Mouse (Mus musculus) heart, adult 9 months (tissue): ENCODE data around the gene Ier3.

Source experiments
- DNase-seq, 2 experiments: peaks; one replicate each; pipeline ENCODE4 v3.0.0; 2022; ENCODE audit warnings: low spot score in 2 of 2

Ier3 gene

DNA sequence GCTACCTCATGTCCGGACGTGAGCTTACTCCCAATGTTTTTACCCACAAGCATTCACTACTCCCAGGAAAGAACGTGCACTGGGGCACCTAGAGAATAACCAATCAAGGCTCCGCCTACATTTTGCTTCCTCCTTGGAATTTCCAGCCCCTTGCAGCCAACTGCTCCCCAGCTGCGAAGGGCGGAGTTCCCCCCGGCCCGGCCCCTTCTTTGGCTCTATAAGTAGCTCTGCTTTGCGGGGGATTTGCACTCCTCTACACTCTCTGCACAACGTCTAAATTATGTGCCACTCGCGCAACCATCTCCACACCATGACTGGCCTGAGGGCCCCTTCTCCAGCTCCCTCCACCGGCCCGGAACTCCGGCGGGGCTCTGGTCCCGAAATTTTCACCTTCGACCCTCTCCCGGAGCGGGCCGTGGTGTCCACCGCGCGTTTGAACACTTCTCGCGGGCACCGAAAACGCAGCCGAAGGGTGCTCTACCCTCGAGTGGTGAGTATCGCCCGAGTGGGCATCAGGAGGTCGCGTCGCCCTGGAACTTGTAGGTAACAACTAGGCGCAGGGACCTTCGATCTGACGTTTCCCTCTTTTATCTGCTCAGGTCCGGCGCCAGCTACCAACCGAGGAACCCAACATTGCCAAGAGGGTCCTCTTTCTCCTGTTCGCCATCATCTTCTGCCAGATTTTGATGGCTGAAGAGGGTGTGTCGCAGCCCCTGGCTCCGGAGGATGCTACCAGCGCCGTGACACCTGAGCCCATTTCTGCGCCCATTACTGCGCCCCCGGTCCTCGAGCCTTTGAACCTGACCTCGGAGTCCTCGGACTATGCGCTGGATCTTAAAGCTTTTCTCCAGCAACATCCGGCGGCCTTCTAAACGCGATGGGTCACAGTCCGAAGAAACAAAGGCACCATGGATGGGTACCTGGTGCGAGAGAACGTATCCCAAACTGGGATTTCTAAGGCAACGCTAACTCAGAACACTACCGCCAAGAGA lies at the start of gene Ier3:
TSS of gene Ier3 (plus strand) at position 246 of the 992 bp plus-strand sequence.
- DNase-seq: peak; percentile 93 to 96

DNA sequence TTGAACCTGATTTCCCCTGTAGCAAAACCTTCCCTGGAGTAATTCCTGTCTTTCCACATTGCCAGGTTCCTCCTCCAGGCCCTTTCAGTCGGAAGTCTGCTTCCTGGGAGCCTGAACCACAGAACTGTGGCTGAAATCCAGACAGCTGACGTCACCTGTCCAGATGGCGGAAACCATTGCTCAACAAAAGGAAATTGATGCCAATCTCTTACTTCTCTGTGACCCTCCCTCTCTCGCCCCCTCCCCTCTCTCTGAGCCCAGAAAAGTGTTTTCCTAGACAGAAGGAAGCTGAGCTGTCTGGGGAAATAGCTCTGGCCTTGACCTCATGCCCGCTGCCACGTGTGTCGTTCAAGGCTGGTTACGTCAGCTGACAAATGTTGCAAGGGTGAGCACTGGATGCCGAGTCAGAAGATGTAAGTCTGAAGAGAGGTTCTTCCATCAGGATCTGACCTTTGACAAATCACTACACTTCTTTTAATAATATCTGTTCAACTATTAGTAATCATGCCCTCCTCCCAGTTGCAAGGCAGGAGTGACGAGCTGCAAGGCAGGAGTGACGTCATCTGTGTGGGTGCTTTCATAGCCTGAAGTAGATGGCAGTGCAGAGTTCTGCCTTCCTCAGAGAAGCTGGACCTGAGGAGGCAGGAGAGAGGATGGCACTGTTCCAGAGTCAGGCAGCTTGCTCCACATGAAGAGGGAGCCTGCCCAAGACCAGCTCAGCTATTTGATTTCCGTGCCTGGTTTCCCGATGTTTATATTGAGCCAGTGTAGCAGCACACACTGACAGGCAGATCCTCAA lies 44.5 kb upstream of the Ier3 start:
- peak; percentile 87 to 93 for DNase-seq

DNA sequence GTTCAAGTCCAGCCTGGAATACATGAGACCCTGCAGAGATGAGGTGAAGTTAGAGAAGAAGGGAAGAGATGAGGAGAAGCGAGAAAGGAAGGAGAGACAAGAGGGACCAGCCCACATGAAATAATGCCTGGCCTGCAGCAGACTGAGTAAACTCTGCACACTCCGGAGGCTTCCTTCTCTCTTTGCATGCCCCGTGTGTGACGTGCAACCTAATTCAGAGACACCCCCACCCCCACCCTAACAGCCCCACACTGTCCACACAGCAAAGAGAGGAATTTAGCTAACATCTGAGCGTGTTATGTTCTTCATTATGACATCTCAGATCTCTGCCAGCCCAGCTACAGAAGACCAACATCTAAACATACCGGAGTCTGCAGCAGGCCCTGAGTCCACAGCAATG lies 42.5 kb upstream of the Ier3 start:
- no peak for DNase-seq

DNA sequence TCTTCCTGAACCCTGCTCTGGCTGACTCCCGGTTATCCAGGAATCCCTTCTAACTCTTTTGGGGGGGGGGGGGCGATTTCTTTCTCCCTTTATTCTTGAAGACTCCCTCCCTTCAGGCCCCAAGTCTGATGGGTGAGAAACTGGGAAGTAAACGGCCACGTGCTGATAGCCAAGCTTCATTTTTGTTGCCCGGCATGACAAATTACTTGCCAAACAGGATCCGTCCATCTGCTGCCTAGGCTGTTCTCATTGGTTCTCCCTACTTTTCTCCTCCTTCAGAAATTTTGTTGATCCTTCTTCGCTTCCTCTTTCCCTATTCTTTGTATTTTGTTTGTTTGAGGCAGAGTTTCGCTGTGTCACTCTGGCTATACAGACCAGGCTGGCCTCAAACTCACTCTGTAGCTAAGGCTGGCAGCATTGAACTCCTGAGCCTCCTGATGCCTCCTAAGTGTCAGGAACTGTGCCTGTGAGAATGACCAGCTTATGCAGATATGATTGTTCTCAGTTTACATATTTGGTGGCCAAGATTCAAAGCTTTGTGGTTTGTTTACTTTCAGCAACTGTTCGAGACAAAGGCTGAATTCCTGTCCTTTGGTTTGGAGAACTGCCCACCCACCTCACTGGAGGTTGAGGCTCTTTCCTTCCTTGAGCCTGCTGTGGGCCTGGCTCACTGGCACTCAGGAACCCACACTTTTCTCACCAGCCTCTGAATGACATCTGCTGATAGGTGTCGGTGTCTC lies 41.8 kb upstream of the Ier3 start:
- peak in 1 of 2 experiments; percentile 27 for DNase-seq

DNA sequence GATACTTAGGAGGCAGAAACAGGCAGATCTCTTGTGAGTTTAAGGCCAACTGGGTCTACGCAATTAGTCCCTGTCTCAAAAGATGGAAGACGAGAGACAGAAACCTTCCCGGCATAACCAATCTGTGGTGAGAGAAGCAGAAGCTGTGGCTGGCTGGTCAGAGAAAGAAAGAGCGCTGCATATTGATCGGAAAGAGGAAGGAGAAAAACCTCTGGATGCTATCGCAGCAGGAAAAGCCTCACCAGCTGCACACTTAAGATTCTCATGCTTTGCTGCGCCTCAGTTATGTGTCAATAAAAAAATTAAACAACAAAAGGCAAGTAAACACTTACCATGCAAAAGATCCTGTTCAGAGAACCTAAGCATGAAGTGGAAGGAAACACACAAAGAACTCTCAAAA lies 41.1 kb upstream of the Ier3 start:
- DNase-seq: peak in 1 of 2 experiments; percentile 32

DNA sequence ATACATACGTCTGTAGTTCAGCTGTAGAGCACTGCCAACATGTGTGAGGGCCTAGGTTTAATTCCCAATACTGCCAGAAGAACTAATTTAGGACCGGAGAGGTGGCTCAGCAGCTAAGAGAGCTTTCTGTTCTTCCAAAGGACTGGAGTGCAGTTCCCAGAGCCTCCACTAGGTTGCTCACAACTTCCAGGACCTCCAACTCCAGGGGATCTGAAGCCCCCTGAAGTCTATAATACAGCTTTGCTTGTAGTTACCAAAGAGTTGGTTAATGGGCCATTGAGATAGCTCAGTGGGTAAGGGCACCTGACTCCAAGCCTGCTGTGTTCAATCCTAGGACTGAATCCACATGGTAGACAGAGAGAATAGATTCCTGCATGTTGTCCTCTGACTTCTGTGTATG lies 39.1 kb upstream of the Ier3 start:
- no peak for DNase-seq

DNA sequence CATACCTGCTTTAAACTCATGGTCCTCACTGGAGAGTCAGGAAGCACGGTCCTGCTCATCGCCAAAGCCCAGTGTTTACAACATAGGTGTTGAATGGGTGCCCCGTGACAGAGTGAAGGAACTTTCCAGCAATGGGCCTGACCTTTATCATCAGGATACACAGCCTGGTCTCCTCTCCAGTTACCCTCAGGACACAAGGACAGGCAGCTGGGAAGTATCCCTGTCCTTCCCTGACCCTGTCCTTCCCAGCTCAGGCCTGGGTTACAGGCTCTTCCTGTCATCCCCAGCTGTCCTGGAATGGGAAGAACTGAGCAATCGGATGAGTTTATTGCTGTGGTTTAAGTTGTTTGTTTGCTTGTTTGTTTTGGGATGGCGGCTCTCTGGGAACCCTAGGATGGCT lies 38.6 kb upstream of the Ier3 start:
- DNase-seq: no peak

DNA sequence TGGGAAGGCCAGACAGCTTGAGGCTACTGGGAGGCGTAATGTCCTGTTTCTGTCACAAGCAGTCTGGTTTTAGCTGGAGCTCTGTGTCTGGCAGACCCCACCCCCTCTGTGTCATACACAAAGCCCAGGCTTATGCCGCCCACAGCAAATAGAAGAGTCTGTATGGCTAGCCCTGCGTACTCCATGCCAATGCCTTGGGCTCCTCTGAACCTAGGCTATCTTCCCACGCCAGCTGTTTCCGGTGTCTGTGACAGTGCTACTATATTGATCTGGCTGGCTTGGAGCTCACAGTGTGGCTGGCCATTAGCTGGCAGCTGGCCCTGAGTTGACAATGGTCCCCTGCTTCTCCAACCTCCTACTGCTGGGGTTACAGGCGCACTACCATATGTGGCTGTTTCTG lies 37.5 kb upstream of the Ier3 start:
- DNase-seq: peak in 1 of 2 experiments; percentile 40

DNA sequence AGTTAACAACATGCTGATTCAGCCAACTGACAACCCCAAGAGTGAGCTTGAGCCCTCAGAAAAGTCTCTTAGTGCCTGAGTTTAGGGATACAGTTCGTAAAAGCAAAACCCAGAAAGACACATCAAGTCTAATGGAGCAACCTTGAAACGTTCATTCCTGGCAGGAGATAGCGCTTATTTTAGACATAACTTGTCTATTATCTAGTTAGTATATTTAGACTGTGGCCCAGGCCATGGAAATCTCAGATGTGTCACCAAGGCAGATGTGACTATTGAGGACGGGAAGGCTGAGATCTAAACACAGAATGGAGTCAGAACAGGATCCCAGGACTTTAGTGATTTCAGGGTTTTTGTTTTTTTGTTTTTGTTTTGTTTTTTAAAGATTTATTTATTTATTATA lies 36.3 kb upstream of the Ier3 start:
- peak in 1 of 2 experiments; percentile 43 for DNase-seq

DNA sequence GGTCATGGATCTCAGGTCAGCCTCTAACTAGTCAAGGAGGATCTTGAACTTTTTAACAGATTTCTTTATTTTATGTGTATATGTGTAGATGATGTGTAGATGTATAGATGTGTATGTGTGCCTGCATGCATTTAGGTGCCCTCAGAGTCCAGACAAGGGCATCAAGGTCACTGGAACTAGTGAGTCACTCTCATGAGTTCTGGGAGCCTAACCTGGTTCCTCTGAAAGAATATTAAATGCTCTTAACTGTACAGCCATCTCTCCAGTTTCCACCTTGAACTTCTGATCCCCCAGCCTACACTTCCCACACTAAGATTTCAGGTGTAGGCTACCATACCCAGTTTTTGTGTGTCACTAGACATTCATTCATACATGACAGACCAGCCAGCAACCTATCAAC lies 34.0 kb upstream of the Ier3 start:
- no peak for DNase-seq

DNA sequence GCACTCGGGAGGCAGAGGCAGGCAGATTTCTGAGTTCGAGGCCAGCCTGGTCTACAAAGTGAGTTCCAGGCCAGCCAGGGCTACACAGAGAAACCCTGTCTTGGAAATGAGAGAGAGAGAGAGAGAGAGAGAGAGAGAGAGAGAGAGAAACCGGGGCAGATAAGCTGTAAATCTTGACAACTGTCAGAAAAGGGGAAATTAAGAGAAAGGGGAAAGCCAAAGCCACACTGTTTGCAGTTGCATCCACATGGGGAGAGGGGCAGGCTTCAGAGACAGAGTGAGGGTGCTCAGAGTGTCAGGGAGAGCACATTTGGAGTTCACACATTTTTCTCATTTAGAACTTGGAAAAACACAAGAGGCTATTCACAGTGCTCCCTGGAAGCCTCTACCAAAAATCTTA lies 33.5 kb upstream of the Ier3 start:
- no peak for DNase-seq

DNA sequence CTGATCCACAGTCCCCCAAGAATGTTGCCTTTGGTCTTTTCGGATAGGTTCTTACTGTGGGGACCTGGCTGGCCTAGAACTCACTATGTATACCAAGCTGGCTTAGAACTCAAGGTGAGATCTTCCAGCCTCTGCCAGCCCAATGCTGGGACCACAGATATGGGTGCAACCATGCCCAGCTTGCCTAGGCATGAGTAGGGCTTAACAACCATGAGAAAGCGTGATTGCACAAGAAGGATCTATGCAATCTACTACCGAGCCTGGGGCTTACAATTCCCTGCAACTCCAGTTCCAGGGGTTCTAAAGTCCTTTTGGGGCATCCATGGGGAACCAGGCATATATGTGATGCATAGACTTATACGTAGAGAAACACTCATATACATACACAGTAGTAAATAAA lies 30.6 kb upstream of the Ier3 start:
- no peak for DNase-seq

DNA sequence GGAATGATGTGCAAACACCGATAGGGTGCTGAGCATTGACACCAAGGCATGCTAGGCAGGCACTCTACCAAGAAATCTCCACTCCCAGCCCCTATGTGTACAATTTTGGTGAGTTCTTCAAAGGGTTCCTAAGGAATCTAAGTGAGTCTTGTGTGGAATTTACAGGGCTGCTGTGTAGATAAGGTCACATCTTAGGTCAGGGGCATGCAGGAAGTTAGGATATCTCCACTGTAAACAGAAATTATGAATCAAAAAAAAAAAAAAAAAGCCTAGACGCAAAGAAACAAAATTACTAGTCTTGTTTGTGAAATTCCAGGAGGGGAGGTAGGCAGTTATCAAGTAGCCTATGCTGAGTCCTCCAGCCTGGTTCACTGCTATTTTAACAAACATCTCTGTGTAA lies 28.6 kb upstream of the Ier3 start:
- DNase-seq: no peak

DNA sequence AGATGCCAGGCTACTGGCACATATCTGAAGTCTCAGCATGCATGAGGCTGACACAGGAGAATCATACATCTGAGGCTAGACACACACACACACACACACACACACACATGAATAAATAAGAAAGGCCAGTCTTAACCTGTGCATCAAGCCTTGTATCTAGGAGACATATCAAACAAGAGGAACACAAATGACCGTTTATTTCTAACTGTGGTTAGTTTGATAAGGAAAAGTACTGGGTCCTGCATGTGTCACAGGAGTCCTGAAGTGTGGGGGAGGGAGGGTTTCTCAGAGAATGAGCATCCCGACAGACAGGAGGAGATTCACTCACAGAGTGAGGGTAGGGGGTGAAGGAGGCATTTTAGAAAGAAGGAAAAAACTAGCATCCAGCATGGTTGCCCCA lies 26.4 kb upstream of the Ier3 start:
- DNase-seq: no peak

DNA sequence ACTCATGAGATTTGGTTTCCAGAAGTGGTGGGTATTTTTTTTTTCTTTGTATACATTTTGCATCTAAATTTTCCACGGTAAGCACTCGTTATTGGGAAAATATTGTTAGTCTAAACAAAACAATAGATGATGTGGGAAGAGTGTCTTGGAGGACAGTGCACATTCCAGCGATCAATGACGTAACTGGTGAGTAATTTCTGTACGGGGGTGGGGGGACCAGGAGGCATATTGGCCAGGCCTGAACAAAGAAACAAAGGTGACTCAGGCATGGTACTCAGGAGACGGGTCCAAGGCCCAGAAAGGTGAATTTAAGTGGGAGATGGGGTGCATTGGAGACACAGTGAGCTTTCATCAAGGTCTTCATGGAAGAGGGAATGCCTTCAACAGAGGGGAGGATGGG lies 25.8 kb upstream of the Ier3 start:
- no peak for DNase-seq

DNA sequence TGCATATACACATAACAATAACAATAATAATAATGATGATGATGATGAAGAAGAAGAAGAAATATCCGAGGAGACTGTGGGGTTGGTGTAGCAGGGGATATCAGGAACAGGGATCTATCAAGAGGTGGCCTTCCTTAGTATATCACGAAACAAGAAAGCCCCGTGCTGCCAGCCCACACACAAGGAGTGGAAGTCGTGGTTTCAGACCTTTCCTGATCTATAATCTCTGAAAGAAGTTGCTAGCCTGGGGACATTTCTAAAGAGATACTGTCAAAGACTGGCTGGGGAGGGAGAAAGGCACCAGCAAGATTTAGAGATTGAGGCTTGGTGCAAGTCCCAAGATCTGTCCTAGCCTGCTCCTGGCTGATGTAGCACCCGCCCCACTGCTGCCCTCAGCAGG lies 24.6 kb upstream of the Ier3 start:
- no peak for DNase-seq

DNA sequence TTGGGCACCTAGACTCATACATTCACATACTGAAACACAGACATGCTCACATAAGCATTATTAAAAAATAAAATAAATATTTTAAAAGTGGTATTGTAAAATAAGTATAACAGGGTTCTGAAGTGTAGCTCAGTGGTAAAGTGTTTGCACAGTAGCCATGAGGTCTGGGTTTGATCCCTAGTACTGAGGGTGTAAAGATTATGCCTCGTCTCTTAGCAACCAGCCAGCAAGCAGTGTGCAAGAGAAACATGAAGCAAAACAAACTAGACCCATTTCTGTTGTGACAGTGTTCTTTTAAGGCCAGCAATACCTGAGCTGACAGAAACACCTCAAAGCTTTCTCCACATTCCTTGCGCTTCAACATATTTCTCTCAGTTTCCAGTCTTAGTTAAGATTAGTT lies 20.6 kb upstream of the Ier3 start:
- DNase-seq: no peak

DNA sequence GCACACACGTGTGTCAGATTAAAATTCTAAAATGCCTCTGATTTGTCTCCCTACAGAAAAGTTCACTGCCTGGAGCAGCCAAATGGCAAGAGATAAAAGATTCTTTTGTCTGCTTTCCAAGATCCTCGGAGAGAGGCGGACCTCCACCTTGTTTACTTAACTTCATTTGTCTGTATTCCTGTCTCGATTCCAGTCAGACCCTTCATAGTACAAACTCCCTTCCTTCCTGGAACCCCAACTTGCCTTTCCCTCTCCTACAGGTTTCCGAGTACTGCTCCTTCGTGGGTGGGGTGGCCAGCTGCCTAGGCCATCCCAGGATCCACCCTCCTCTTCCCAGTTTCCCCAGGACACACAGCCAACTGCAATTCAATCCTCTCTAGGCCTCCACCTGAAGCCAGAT lies 18.5 kb upstream of the Ier3 start:
- peak in 1 of 2 experiments; percentile 63 for DNase-seq

DNA sequence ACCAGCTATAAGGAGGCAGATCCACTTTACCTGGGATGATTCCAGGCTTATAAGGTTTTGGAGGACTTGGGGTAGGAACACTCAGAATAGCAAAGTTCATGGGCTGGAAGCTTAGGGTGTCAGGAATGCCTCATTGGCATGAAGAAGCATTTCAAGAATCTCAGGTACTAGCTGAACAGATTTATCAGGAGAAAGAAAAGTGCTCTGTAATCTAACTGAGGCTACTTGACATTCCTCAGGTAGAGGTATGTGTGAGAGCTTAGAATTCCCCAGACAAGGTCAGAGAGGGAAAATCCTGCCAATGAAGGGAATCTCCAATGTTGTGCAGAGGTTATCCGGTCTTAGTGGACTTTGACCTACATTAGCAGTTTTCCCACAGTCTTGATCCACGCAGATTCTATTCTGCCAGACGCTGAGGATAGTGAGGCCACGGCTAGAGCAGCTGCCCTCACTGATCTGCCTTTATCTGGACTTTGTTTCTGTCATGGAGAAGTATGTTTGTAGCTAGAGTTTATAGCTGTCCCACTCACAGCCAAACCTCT lies 17.6 kb upstream of the Ier3 start:
- no peak for DNase-seq

DNA sequence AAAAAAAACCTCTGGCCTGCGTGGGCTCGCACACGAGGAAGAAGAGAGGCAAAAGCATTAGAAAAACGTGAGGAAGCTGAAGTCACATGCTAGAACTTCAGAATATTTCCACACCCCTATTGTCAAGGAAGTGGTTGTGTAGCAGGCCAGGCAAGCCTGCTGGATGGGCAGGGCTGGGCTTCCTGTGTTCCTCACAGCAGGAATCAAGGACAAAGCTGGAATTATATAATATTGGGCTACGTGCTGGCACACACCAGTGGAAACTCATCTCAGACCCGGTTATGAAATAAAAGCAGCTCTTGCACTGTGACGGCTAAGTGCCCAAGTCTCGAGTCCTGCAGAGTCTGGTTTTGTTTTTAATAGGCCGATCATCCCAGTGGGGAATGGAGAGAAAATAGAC lies 13.4 kb upstream of the Ier3 start:
- DNase-seq: peak; percentile 91 to 96

DNA sequence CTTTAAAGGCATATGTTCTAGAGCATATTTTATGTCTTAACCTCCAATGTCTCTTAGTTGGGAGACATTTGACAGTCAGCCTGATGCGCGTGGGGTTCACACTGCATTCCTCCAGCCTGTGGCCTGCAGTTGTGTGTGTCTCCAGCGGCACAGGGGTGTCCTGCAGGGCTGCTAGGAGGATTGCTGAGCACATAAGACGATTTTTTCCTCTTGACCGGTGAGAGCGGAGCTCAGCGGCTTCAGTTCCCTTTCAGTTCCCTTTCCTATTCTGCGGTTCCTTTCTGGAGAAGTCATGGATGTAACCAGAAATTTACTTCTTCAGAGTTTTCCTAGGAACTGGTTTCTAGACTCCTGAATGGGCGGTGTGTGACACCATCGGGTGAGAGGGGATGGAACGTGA lies 12.1 kb upstream of the Ier3 start:
- DNase-seq: no peak
